Mouse (Mus musculus) midbrain, embryonic 16.5 days (tissue): ENCODE data around the gene Ikzf4. TPM values are rescaled to one million over a fixed set of nuclear protein-coding genes. Genes with fewer than 3 reads are reported as not detected.
"Not testable (repeated sequence)": the region's sequence is repeated elsewhere in the genome, so short reads cannot be mapped to it uniquely, and the experiment has no call there.

Experiments
- ATAC-seq: fragments of 200-750 bp; cut with Nextera tagmentation; 2 replicates; pipeline ENCODE4 v1.8.0; 2017; ENCODE audit warnings: moderate TSS enrichment
- H3K27ac ChIP-seq: fragments of 300-500 bp; sonication (generic); 2 replicates; pipeline ENCODE4 v1.5.1; 2014; ENCODE audit warnings: mild to moderate bottlenecking, low read length, mixed read lengths
- H3K27me3 ChIP-seq: fragments of 300-500 bp; sonication (generic); 2 replicates; pipeline ENCODE4 v1.6.1; 2014; ENCODE audit warnings: low read depth, low read length, mixed read lengths; ENCODE audit not compliant: control insufficient read depth, insufficient read depth
- H3K36me3 ChIP-seq: fragments of 300-500 bp; sonication (generic); 2 replicates; pipeline ENCODE4 v1.6.1; 2014; ENCODE audit warnings: mild to moderate bottlenecking, low read length, moderate library complexity, mixed read lengths; ENCODE audit not compliant: control insufficient read depth, insufficient read depth
- H3K4me1 ChIP-seq: fragments of 300-500 bp; sonication (generic); 2 replicates; pipeline ENCODE4 v1.6.1; 2014; ENCODE audit warnings: mild to moderate bottlenecking, low read length, mixed read lengths; ENCODE audit not compliant: control insufficient read depth, insufficient read depth
- H3K4me2 ChIP-seq: fragments of 300-500 bp; sonication (generic); 2 replicates; pipeline ENCODE4 v1.6.1; 2014; ENCODE audit warnings: mild to moderate bottlenecking, low read length, mixed read lengths
- H3K4me3 ChIP-seq: fragments of 300-500 bp; sonication (generic); 2 replicates; pipeline ENCODE4 v1.5.1; 2014; ENCODE audit warnings: low read depth, mild to moderate bottlenecking, low read length, moderate library complexity, mixed read lengths
- H3K9ac ChIP-seq: fragments of 300-500 bp; sonication (generic); 2 replicates; pipeline ENCODE4 v1.6.1; 2014; ENCODE audit warnings: low read depth, low read length, mixed read lengths
- H3K9me3 ChIP-seq: fragments of 300-500 bp; sonication (generic); replicated peaks from 2 replicates; pipeline ENCODE4 v1.6.1; 2014; ENCODE audit warnings: mild to moderate bottlenecking, low read length, mixed read lengths; ENCODE audit not compliant: control insufficient read depth, poor library complexity, severe bottlenecking
- WGBS: fragments of 180-500 bp; shearing (Covaris S2); extraction: QIAGEN DNeasy Blood & Tissue Kit; methylation state at CpG from one replicate; pipeline ENCODE4 v1.1.7; 2014; 5-methylcytosine and 5-hydroxymethylcytosine counted together
- polyA plus RNA-seq: library from polyadenylated mRNA; unstranded; fragments of >200 nt; fragmentation: Nextera tagmentation; extraction: Ambion mirVana; gene quantifications from 2 replicates; pipeline ENCODE4 v1.2.1, GENCODE M21; 2015

Ikzf4 gene
- polyA plus RNA-seq, 1 experiment from 2014 or later: 23.5 TPM

- 87% methylated on average over 6 of the region's 6 CpGs for WGBS
- no peaks in the 10 kb centered on the region for H3K27me3 ChIP-seq
- peaks cover 27% of the 10 kb centered on the region for H3K4me1 ChIP-seq
- H3K36me3 ChIP-seq: peaks cover 31% of the 10 kb centered on the region
- no peak overlapping the region for H3K4me3 ChIP-seq
- H3K9me3 ChIP-seq: no peaks in the 10 kb centered on the region
- ATAC-seq: no peak
- H3K9ac ChIP-seq: peak overlapping the region; percentile 2; the same call in 1 of the 2 replicates
- no peak overlapping the region for H3K27ac ChIP-seq
- H3K4me2 ChIP-seq: no peak overlapping the region
These were observed 3.0 kb downstream of the Ikzf4 start for GRCm38 (mm10) chr10:128642749-128643148.

- Histone ChIP-seq H3K4me2 (no peak overlapping the region), H3K27me3 (no peaks in the 10 kb centered on the region), H3K9me3 (no peaks in the 10 kb centered on the region), H3K9ac (no peak overlapping the region), H3K4me1 (peaks cover 25% of the 10 kb centered on the region), H3K4me3 (no peak overlapping the region), H3K27ac (no peak overlapping the region), H3K36me3 (peaks cover 31% of the 10 kb centered on the region)
- no peak for ATAC-seq
- WGBS: 88% methylated on average over 7 of the region's 7 CpGs
These were observed 3.9 kb downstream of the Ikzf4 start for GRCm38 (mm10) chr10:128641871-128642270.

- H3K9ac ChIP-seq: no peak overlapping the region
- H3K4me1 ChIP-seq: peaks cover 20% of the 10 kb centered on the region
- no peak for ATAC-seq
- H3K27me3 ChIP-seq: no peaks in the 10 kb centered on the region
- H3K36me3 ChIP-seq: peaks cover 39% of the 10 kb centered on the region
- no peak overlapping the region for H3K4me3 ChIP-seq
- no peak overlapping the region for H3K27ac ChIP-seq
- 95% methylated on average over 15 of the region's 15 CpGs for WGBS
- H3K9me3 ChIP-seq: no peaks in the 10 kb centered on the region
- no peak overlapping the region for H3K4me2 ChIP-seq
These were observed 4.9 kb downstream of the Ikzf4 start for GRCm38 (mm10) chr10:128640891-128641290.

GRCm38 (mm10) chr10:128639999-128640398, 5.8 kb downstream of the Ikzf4 start:
- H3K4me2 ChIP-seq: no peak overlapping the region
- H3K4me1 ChIP-seq: peaks cover 20% of the 10 kb centered on the region
- ATAC-seq: no peak
- H3K27me3 ChIP-seq: no peaks in the 10 kb centered on the region
- peaks cover 44% of the 10 kb centered on the region for H3K36me3 ChIP-seq
- H3K4me3 ChIP-seq: no peak overlapping the region
- H3K9ac ChIP-seq: no peak overlapping the region
- no peak overlapping the region for H3K27ac ChIP-seq
- H3K9me3 ChIP-seq: no peaks in the 10 kb centered on the region
- WGBS: 94% methylated on average over 14 of the region's 14 CpGs

GRCm38 (mm10) chr10:128637011-128637410, 8.8 kb downstream of the Ikzf4 start:
- Histone ChIP-seq H3K27ac (no peak overlapping the region), H3K9me3 (no peaks in the 10 kb centered on the region), H3K4me1 (no peaks in the 10 kb centered on the region), H3K27me3 (no peaks in the 10 kb centered on the region), H3K9ac (no peak overlapping the region), H3K4me2 (no peak overlapping the region), H3K36me3 (peaks cover 62% of the 10 kb centered on the region), H3K4me3 (no peak overlapping the region)
- 5% methylated on average over 11 of the region's 11 CpGs for WGBS
- no peak for ATAC-seq

GRCm38 (mm10) chr10:128636561-128636960, 9.2 kb downstream of the Ikzf4 start:
- no peak overlapping the region for H3K4me2 ChIP-seq
- no peak overlapping the region for H3K9ac ChIP-seq
- H3K27ac ChIP-seq: no peak overlapping the region
- H3K9me3 ChIP-seq: no peaks in the 10 kb centered on the region
- H3K36me3 ChIP-seq: peaks cover 62% of the 10 kb centered on the region
- no peak for ATAC-seq
- no peaks in the 10 kb centered on the region for H3K27me3 ChIP-seq
- no peak overlapping the region for H3K4me3 ChIP-seq
- 44% methylated on average over 6 of the region's 6 CpGs for WGBS
- H3K4me1 ChIP-seq: no peaks in the 10 kb centered on the region

- no peaks in the 10 kb centered on the region for H3K27me3 ChIP-seq
- ATAC-seq: no peak
- no peaks in the 10 kb centered on the region for H3K9me3 ChIP-seq
- 93% methylated on average over 13 of the region's 13 CpGs for WGBS
- no peaks in the 10 kb centered on the region for H3K4me1 ChIP-seq
- H3K4me2 ChIP-seq: no peak overlapping the region
- no peak overlapping the region for H3K4me3 ChIP-seq
- H3K27ac ChIP-seq: no peak overlapping the region
- H3K36me3 ChIP-seq: peaks cover 54% of the 10 kb centered on the region
- H3K9ac ChIP-seq: no peak overlapping the region
These were observed 10.1 kb downstream of the Ikzf4 start for GRCm38 (mm10) chr10:128635697-128636096.

- H3K27me3 ChIP-seq: no peaks in the 10 kb centered on the region
- no peak overlapping the region for H3K4me3 ChIP-seq
- H3K4me1 ChIP-seq: no peaks in the 10 kb centered on the region
- ATAC-seq: no peak
- H3K4me2 ChIP-seq: no peak overlapping the region
- H3K9me3 ChIP-seq: no peaks in the 10 kb centered on the region
- peaks cover 30% of the 10 kb centered on the region for H3K36me3 ChIP-seq
- no peak overlapping the region for H3K9ac ChIP-seq
- no peak overlapping the region for H3K27ac ChIP-seq
- 18% methylated on average over 6 of the region's 6 CpGs for WGBS
These were observed 14.2 kb downstream of the Ikzf4 start for GRCm38 (mm10) chr10:128631571-128631970.

GRCm38 (mm10) chr10:128630306-128630705, 15.5 kb downstream of the Ikzf4 start:
- H3K4me2 ChIP-seq, H3K9me3 ChIP-seq, H3K4me1 ChIP-seq, H3K9ac ChIP-seq, H3K27ac ChIP-seq, ATAC-seq, H3K27me3 ChIP-seq, H3K4me3 ChIP-seq: not testable (repeated sequence)
- WGBS: 79% methylated on average over 5 of the region's 5 CpGs
- peaks cover 19% of the 10 kb centered on the region for H3K36me3 ChIP-seq
